Mouse (Mus musculus): ENCODE data around the gene Zfp280d. TPM values are rescaled to one million over a fixed set of nuclear protein-coding genes. Genes with fewer than 3 reads are reported as not detected.

The Zfp280d gene
- polyA plus RNA-seq, 1 experiment: 4.7 TPM

DNA sequence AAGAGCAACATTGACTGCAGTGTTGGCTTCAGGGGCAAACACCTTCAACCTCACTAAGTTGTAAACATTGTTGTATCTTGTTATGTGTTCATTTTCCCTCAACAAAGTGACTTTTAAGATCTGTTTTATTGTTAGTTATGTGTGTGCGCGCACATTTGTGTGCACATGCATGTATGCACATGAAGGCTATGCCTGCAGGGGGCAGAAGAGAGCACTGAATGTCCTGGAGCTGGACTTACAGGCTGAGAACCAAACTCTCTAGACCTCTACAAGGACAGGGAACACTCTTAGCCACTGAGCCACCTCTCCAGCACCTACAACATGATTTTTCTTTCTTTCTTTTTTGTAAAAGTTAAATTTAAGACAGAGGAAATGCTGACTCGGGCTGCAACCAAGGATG is 99.4 kb downstream of the Zfp280d start:
- H3K27me3 ChIP-seq (ENCODE audit: control insufficient read depth, insufficient read depth, insufficient read length): no peaks in the 10 kb centered on the region
- no peaks in the 10 kb centered on the region for H3K79me3 ChIP-seq (ENCODE audit: low read depth)
- no peaks in the 10 kb centered on the region for H3K79me2 ChIP-seq (ENCODE audit: control insufficient read depth, insufficient read depth)
- no peak overlapping the region for H3ac ChIP-seq (ENCODE audit: control insufficient read depth, insufficient read length, low read depth)
- H3K36me3 ChIP-seq (ENCODE audit: control insufficient read depth, insufficient read depth): no peaks in the 10 kb centered on the region
- H3K4me3 ChIP-seq (ENCODE audit: insufficient read depth, poor library complexity, severe bottlenecking): no peak overlapping the region
- TF ChIP-seq MAX (IDR thresholded peaks at IDR 0.05) (no peak), USF1 (IDR thresholded peaks at IDR 0.05; ENCODE audit: low read depth) (no peak), MYOG (IDR thresholded peaks at IDR 0.05; ENCODE audit: control insufficient read depth, extremely low read depth, insufficient read length) (no peak), FOSL1 (IDR thresholded peaks at IDR 0.05; ENCODE audit: insufficient read depth, low read length, poor library complexity, severe bottlenecking) (no peak), CTCF (IDR thresholded peaks at IDR 0.05; ENCODE audit: control insufficient read depth, insufficient read depth, insufficient read length) (no peak), CEBPB (IDR thresholded peaks at IDR 0.05; ENCODE audit: low read depth) (no peak), MYOD1 (IDR thresholded peaks at IDR 0.05; ENCODE audit: control insufficient read depth, insufficient read length, low read depth) (no peak)

DNA sequence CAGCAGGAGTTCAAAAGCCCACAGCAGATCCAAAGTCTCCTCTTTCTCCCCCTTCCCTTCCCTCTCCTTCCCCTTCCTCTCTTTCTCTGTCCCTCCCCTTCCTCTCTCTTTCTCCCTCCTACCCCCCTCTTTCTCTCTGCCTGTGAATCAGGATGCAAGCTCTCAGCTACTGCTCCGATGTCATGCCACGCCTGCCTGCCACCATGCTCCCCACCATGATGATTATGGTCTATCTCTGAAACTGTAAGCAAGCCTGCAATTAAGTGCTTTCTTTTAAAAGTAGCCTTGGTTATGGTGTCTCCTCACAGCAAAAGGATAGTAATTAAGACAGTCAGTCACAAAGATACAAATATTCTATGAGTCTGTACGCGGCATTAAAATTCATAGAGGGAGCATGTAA is 100.3 kb downstream of the Zfp280d start:
- Histone ChIP-seq H3ac (ENCODE audit: control insufficient read depth, insufficient read length, low read depth) (no peak overlapping the region), H3K79me3 (ENCODE audit: low read depth) (no peaks in the 10 kb centered on the region), H3K4me3 (ENCODE audit: insufficient read depth, poor library complexity, severe bottlenecking) (no peak overlapping the region), H3K36me3 (ENCODE audit: control insufficient read depth, insufficient read depth) (no peaks in the 10 kb centered on the region), H3K79me2 (ENCODE audit: control insufficient read depth, insufficient read depth) (no peaks in the 10 kb centered on the region), H3K27me3 (ENCODE audit: control insufficient read depth, insufficient read depth, insufficient read length) (no peaks in the 10 kb centered on the region)
- TF ChIP-seq MAX (IDR thresholded peaks at IDR 0.05): no peak
- TF ChIP-seq MYOG (IDR thresholded peaks at IDR 0.05; ENCODE audit: control insufficient read depth, extremely low read depth, insufficient read length): no peak
- no peak for TF ChIP-seq MYOD1 (IDR thresholded peaks at IDR 0.05; ENCODE audit: control insufficient read depth, insufficient read length, low read depth)
- TF ChIP-seq CTCF (IDR thresholded peaks at IDR 0.05; ENCODE audit: control insufficient read depth, insufficient read depth, insufficient read length): no peak
- TF ChIP-seq FOSL1 (IDR thresholded peaks at IDR 0.05; ENCODE audit: insufficient read depth, low read length, poor library complexity, severe bottlenecking): no peak
- no peak for TF ChIP-seq USF1 (IDR thresholded peaks at IDR 0.05; ENCODE audit: low read depth)
- TF ChIP-seq CEBPB (IDR thresholded peaks at IDR 0.05; ENCODE audit: low read depth): no peak

DNA sequence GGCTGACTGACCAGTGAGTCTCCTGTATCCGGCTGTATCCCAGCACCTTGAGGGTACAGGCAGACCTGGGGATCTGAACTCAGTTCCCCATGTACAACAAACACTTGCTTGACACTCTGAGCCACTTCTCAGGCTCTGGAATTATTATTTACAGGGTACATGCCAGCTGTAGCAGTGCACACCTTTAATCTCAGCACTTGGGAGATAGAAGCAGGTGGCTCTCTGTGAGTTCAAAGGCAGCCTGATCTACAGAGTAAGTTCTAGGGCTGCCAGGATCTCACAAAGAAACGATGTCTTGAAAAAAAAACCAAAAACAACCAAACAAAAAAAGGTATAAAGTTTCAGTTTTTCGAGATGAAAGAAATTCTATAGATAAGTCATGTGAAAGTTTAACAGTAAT is 101.0 kb downstream of the Zfp280d start:
- H3K4me3 ChIP-seq (ENCODE audit: insufficient read depth, poor library complexity, severe bottlenecking): no peak overlapping the region
- no peaks in the 10 kb centered on the region for H3K36me3 ChIP-seq (ENCODE audit: control insufficient read depth, insufficient read depth)
- TF ChIP-seq USF1 (IDR thresholded peaks at IDR 0.05; ENCODE audit: low read depth) (no peak), MYOD1 (IDR thresholded peaks at IDR 0.05; ENCODE audit: control insufficient read depth, insufficient read length, low read depth) (no peak), MYOG (IDR thresholded peaks at IDR 0.05; ENCODE audit: control insufficient read depth, extremely low read depth, insufficient read length) (no peak), MAX (IDR thresholded peaks at IDR 0.05) (no peak), FOSL1 (IDR thresholded peaks at IDR 0.05; ENCODE audit: insufficient read depth, low read length, poor library complexity, severe bottlenecking) (no peak), CEBPB (IDR thresholded peaks at IDR 0.05; ENCODE audit: low read depth) (no peak), CTCF (IDR thresholded peaks at IDR 0.05; ENCODE audit: control insufficient read depth, insufficient read depth, insufficient read length) (no peak)
- H3ac ChIP-seq (ENCODE audit: control insufficient read depth, insufficient read length, low read depth): no peak overlapping the region
- no peaks in the 10 kb centered on the region for H3K27me3 ChIP-seq (ENCODE audit: control insufficient read depth, insufficient read depth, insufficient read length)
- H3K79me2 ChIP-seq (ENCODE audit: control insufficient read depth, insufficient read depth): no peaks in the 10 kb centered on the region
- no peaks in the 10 kb centered on the region for H3K79me3 ChIP-seq (ENCODE audit: low read depth)

DNA sequence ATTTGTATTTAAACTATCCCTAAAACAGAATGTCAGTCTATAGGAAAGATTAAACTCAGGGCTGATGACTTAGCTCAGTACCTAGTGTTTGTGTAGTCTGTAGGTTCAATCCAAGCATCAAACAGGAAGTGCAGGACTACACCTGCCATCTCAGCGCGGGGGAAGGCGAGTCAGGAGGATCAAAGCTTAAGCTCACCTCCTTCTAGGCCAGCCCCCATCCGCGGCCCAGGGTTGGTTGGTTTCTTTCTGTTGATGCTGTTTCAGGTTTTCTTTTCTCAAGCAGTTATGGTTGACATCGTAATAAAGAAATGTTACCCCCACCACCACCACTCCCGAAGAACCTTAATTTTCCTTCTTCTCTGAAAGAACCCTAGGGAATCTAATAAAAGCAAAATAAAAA is 111.1 kb downstream of the Zfp280d start:
- H3K27me3 ChIP-seq (ENCODE audit: control insufficient read depth, insufficient read depth, insufficient read length): no peaks in the 10 kb centered on the region
- no peak for TF ChIP-seq USF1 (IDR thresholded peaks at IDR 0.05; ENCODE audit: low read depth)
- no peak for TF ChIP-seq MAX (IDR thresholded peaks at IDR 0.05)
- no peak for TF ChIP-seq FOSL1 (IDR thresholded peaks at IDR 0.05; ENCODE audit: insufficient read depth, low read length, poor library complexity, severe bottlenecking)
- no peak for TF ChIP-seq CEBPB (IDR thresholded peaks at IDR 0.05; ENCODE audit: low read depth)
- TF ChIP-seq CTCF (IDR thresholded peaks at IDR 0.05; ENCODE audit: control insufficient read depth, insufficient read depth, insufficient read length): no peak
- no peak for TF ChIP-seq MYOG (IDR thresholded peaks at IDR 0.05; ENCODE audit: control insufficient read depth, extremely low read depth, insufficient read length)
- TF ChIP-seq MYOD1 (IDR thresholded peaks at IDR 0.05; ENCODE audit: control insufficient read depth, insufficient read length, low read depth): no peak
- no peaks in the 10 kb centered on the region for H3K79me2 ChIP-seq (ENCODE audit: control insufficient read depth, insufficient read depth)

DNA sequence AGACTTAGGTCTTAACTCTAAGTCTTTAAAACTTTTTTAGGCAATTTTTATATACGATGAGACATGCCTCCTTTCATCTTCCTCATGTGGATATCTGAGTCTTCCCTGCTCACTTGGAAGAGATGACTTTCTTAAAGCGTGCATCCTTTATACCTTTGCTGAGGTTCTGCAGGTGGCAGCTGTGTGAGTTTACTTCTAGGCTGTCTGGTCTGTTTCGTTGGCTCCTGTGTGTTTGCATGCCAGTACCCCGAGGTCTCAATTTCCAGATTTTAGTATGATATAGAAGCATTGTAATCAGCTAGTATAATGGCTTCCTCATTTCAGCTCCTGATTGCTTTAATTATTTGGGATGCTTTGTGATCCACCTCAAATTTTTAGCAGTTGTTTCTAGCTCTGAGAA is 114.3 kb downstream of the Zfp280d start:
- Histone ChIP-seq H3K27me3 (ENCODE audit: control insufficient read depth, insufficient read depth, insufficient read length) (no peaks in the 10 kb centered on the region), H3K79me3 (ENCODE audit: low read depth) (no peaks in the 10 kb centered on the region), H3ac (ENCODE audit: control insufficient read depth, insufficient read length, low read depth) (no peak overlapping the region), H3K79me2 (ENCODE audit: control insufficient read depth, insufficient read depth) (no peaks in the 10 kb centered on the region), H3K4me3 (ENCODE audit: insufficient read depth, poor library complexity, severe bottlenecking) (no peak overlapping the region), H3K36me3 (ENCODE audit: control insufficient read depth, insufficient read depth) (no peaks in the 10 kb centered on the region)
- no peak for TF ChIP-seq USF1 (IDR thresholded peaks at IDR 0.05; ENCODE audit: low read depth)
- no peak for TF ChIP-seq CTCF (IDR thresholded peaks at IDR 0.05; ENCODE audit: control insufficient read depth, insufficient read depth, insufficient read length)
- no peak for TF ChIP-seq MYOG (IDR thresholded peaks at IDR 0.05; ENCODE audit: control insufficient read depth, extremely low read depth, insufficient read length)
- no peak for TF ChIP-seq CEBPB (IDR thresholded peaks at IDR 0.05; ENCODE audit: low read depth)
- TF ChIP-seq FOSL1 (IDR thresholded peaks at IDR 0.05; ENCODE audit: insufficient read depth, low read length, poor library complexity, severe bottlenecking): no peak
- TF ChIP-seq MAX (IDR thresholded peaks at IDR 0.05): no peak
- no peak for TF ChIP-seq MYOD1 (IDR thresholded peaks at IDR 0.05; ENCODE audit: control insufficient read depth, insufficient read length, low read depth)

More for the DNA sequence above, 111.1 kb downstream of the Zfp280d start:
- no peak overlapping the region for H3K4me3 ChIP-seq (ENCODE audit: insufficient read depth, poor library complexity, severe bottlenecking)
- no peak overlapping the region for H3ac ChIP-seq (ENCODE audit: control insufficient read depth, insufficient read length, low read depth)
- H3K79me3 ChIP-seq (ENCODE audit: low read depth): no peaks in the 10 kb centered on the region
- no peaks in the 10 kb centered on the region for H3K36me3 ChIP-seq (ENCODE audit: control insufficient read depth, insufficient read depth)
